Mouse (Mus musculus) kidney, postnatal 25 days (tissue): Measurements from ENCODE around the gene Prtg.

Source experiments
- DNase-seq, 2 experiments: peaks; one replicate each; pipeline ENCODE4 v3.0.0; 2021; ENCODE audit warnings: mixed read lengths in 2 of 2

Prtg gene

GRCm38 (mm10) chr9:72915728-72916127, 109.1 kb downstream of the Prtg start:
- DNase-seq = no peak

- DNase-seq = no peak
These were observed 116.4 kb downstream of the Prtg start for GRCm38 (mm10) chr9:72923068-72923467.

GRCm38 (mm10) chr9:72925021-72925934, 118.6 kb downstream of the Prtg start, which contains the start of gene Pygo1:
Gene Pygo1 (plus strand): TSS chr9:72925645.
- DNase-seq = peak; percentile 15 to 45

GRCm38 (mm10) chr9:72925935-72926258, 119.2 kb downstream of the Prtg start:
- no peak for DNase-seq

GRCm38 (mm10) chr9:72931166-72931790, 124.6 kb downstream of the Prtg start:
- no peak for DNase-seq

GRCm38 (mm10) chr9:72935309-72935708, 128.6 kb downstream of the Prtg start:
- no peak for DNase-seq

- no peak for DNase-seq
These were observed 129.6 kb downstream of the Prtg start for GRCm38 (mm10) chr9:72936301-72936700.

- DNase-seq = no peak
These were observed 136.8 kb downstream of the Prtg start for GRCm38 (mm10) chr9:72943424-72943823.

GRCm38 (mm10) chr9:72944286-72944685, 137.6 kb downstream of the Prtg start:
- no peak for DNase-seq

- no peak for DNase-seq
These were observed 140.3 kb downstream of the Prtg start for GRCm38 (mm10) chr9:72947010-72947409.

- DNase-seq = no peak
These were observed 142.9 kb downstream of the Prtg start for GRCm38 (mm10) chr9:72949572-72949971.

GRCm38 (mm10) chr9:72954746-72955145, 148.1 kb downstream of the Prtg start:
- peak in 1 of 2 experiments; percentile 30 for DNase-seq

GRCm38 (mm10) chr9:72955546-72955945, 148.9 kb downstream of the Prtg start:
- peak; percentile 47 to 62 for DNase-seq

- DNase-seq = peak; percentile 81 to 92
These were observed 152.1 kb downstream of the Prtg start, which contains the start of the genes Dyx1c1 and Gm44503 for GRCm38 (mm10) chr9:72958521-72959450. Gene Dyx1c1 (plus strand): TSS chr9:72958785. Gene Gm44503 (plus strand): TSS chr9:72958852.

GRCm38 (mm10) chr9:72961346-72961745, 154.7 kb downstream of the Prtg start:
- peak; percentile 40 to 66 for DNase-seq

- DNase-seq = no peak
These were observed 155.3 kb downstream of the Prtg start for GRCm38 (mm10) chr9:72961959-72962358.
